8 mouse cellular contexts compared by ENCODE assay signal in the genomic region with DNA sequence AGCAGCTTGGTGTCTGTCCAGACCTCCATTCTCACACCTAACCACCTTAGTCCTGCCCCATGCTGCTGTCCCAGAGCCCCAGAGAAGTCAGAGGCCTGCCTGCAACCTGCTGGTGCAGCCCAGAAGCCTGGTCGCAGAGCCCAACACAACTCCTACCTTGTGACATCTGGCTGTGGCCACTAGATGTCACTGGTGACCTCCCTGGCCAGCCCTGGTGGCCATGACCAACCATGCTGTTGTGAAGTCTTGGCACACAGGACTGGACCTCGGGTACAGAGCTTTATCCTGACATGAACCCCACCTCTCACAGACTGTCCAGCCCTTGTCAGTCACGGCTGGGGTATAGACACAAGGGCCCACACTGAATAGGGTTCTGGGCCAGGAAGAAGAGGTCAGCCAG. TPM values are rescaled to one million over a fixed set of nuclear protein-coding genes. Genes with fewer than 3 reads are reported as not detected.
DNase-seq lines count a peak whose midpoint lies in the region; ATAC-seq and TF ChIP-seq lines count a peak whose summit lies in the region.

No protein-coding gene starts in this region.

- no peak for TF ChIP-seq POLR2A in heart, adult 2 months (IDR thresholded peaks at IDR 0.05; ENCODE audit: insufficient read depth, low read depth, low read length)

- H3K4me3 ChIP-seq in embryonic facial prominence, embryonic 12.5 days: no peak overlapping the region
- no peak overlapping the region for H3K4me3 ChIP-seq in heart, adult 2 months
- no peak overlapping the region for H3K4me3 ChIP-seq in limb, embryonic 13.5 days
- H3K4me3 ChIP-seq in midbrain, embryonic 16.5 days (ENCODE audit: low read depth, low read length): no peak overlapping the region
- no peak overlapping the region for H3K4me3 ChIP-seq in stomach, embryonic 16.5 days (replicated peaks; ENCODE audit: low read length)

- H3K9me3 ChIP-seq in embryonic facial prominence, embryonic 12.5 days: no peaks in the 10 kb centered on the region
- no peaks in the 10 kb centered on the region for H3K9me3 ChIP-seq in limb, embryonic 13.5 days
- H3K9me3 ChIP-seq in midbrain, embryonic 16.5 days (replicated peaks; ENCODE audit: control insufficient read depth, low read length, poor library complexity, severe bottlenecking): no peaks in the 10 kb centered on the region
- H3K9me3 ChIP-seq in stomach, embryonic 16.5 days (replicated peaks; ENCODE audit: control insufficient read depth, low read length): no peaks in the 10 kb centered on the region

- peaks cover 7% of the 10 kb centered on the region; the same call in 1 of the 2 replicates for H3K4me1 ChIP-seq in embryonic facial prominence, embryonic 12.5 days
- no peaks in the 10 kb centered on the region for H3K4me1 ChIP-seq in heart, adult 2 months (ENCODE audit: control insufficient read depth, insufficient read depth, low read length)
- peaks cover 24% of the 10 kb centered on the region for H3K4me1 ChIP-seq in limb, embryonic 13.5 days
- no peaks in the 10 kb centered on the region for H3K4me1 ChIP-seq in midbrain, embryonic 16.5 days (ENCODE audit: control insufficient read depth, insufficient read depth, low read length)
- H3K4me1 ChIP-seq in stomach, embryonic 16.5 days (ENCODE audit: control insufficient read depth, insufficient read depth, low read length): no peaks in the 10 kb centered on the region

- 12% methylated on average over 3 of the region's 3 CpGs for WGBS in embryonic facial prominence, embryonic 12.5 days
- 6% methylated on average over 3 of the region's 3 CpGs for WGBS in heart, adult 2 months
- WGBS in limb, embryonic 13.5 days: 11% methylated on average over 3 of the region's 3 CpGs
- WGBS in midbrain, embryonic 16.5 days: 13% methylated on average over 3 of the region's 3 CpGs
- WGBS in stomach, embryonic 16.5 days: 17% methylated on average over 3 of the region's 3 CpGs

- H3K79me2 ChIP-seq in heart, adult 2 months (replicated peaks; ENCODE audit: control insufficient read depth, insufficient read depth, low read length): no peaks in the 10 kb centered on the region

- intact Hi-C loops in heart, adult 2 months (cut with DNase I): loop anchor here (1.0 to 5.0 kb wide), 3 partner anchors 20 to 77 kb away; no protein-coding TSS in a partner anchor

- no peak overlapping the region for H3K4me2 ChIP-seq in embryonic facial prominence, embryonic 12.5 days (replicated peaks)
- H3K4me2 ChIP-seq in limb, embryonic 13.5 days (replicated peaks): no peak overlapping the region
- no peak overlapping the region for H3K4me2 ChIP-seq in midbrain, embryonic 16.5 days (ENCODE audit: low read length)
- no peak overlapping the region for H3K4me2 ChIP-seq in stomach, embryonic 16.5 days (ENCODE audit: low read depth, low read length)

- no peak overlapping the region for H3K9ac ChIP-seq in embryonic facial prominence, embryonic 12.5 days
- no peak overlapping the region for H3K9ac ChIP-seq in heart, adult 2 months (ENCODE audit: low read depth, low read length)
- H3K9ac ChIP-seq in limb, embryonic 13.5 days: no peak overlapping the region
- H3K9ac ChIP-seq in midbrain, embryonic 16.5 days (ENCODE audit: low read depth, low read length): no peak overlapping the region
- H3K9ac ChIP-seq in stomach, embryonic 16.5 days (ENCODE audit: low read length): no peak overlapping the region

- H3K27me3 ChIP-seq in embryonic facial prominence, embryonic 12.5 days: 0 out of 2 replicates have a peak, but pooled peaks cover 5% of the 10 kb centered on the region
- no peaks in the 10 kb centered on the region for H3K27me3 ChIP-seq in heart, adult 2 months (ENCODE audit: control insufficient read depth, insufficient read depth, low read length)
- H3K27me3 ChIP-seq in limb, embryonic 13.5 days: peaks cover 11% of the 10 kb centered on the region
- no peaks in the 10 kb centered on the region for H3K27me3 ChIP-seq in midbrain, embryonic 16.5 days (ENCODE audit: control insufficient read depth, insufficient read depth, low read depth, low read length)
- H3K27me3 ChIP-seq in stomach, embryonic 16.5 days (ENCODE audit: control insufficient read depth, insufficient read depth, low read length): no peaks in the 10 kb centered on the region

- no peaks in the 10 kb centered on the region for H3K36me3 ChIP-seq in embryonic facial prominence, embryonic 12.5 days
- no peaks in the 10 kb centered on the region for H3K36me3 ChIP-seq in heart, adult 2 months (ENCODE audit: control insufficient read depth, insufficient read depth, low read length)
- H3K36me3 ChIP-seq in limb, embryonic 13.5 days: no peaks in the 10 kb centered on the region
- H3K36me3 ChIP-seq in midbrain, embryonic 16.5 days (ENCODE audit: control insufficient read depth, insufficient read depth, low read length): no peaks in the 10 kb centered on the region
- H3K36me3 ChIP-seq in stomach, embryonic 16.5 days (ENCODE audit: control insufficient read depth, insufficient read depth, low read length): no peaks in the 10 kb centered on the region

- peak; percentile 22; the same call in 1 of the 2 replicates for ATAC-seq in embryonic facial prominence, embryonic 12.5 days (ENCODE audit: insufficient number of reproducible peaks, insufficient read depth, low FRiP score, low TSS enrichment)
- ATAC-seq in limb, embryonic 13.5 days (ENCODE audit: low FRiP score, low read depth): 0 out of 2 replicates have a peak, but pooled peaks have one; percentile 55
- peak; percentile 66; the same call in 1 of the 2 replicates for ATAC-seq in midbrain, embryonic 16.5 days
- ATAC-seq in stomach, embryonic 16.5 days (ENCODE audit: insufficient read depth, low FRiP score): peak; percentile 55; the same call in 1 of the 2 replicates

- peak; percentile 94 for TF ChIP-seq CTCF in heart, adult 2 months (IDR thresholded peaks at IDR 0.05)

- H3K27ac ChIP-seq in embryonic facial prominence, embryonic 12.5 days: no peak overlapping the region
- H3K27ac ChIP-seq in heart, adult 2 months: no peak overlapping the region; the same call in 1 of the 2 replicates
- no peak overlapping the region for H3K27ac ChIP-seq in limb, embryonic 13.5 days
- no peak overlapping the region for H3K27ac ChIP-seq in midbrain, embryonic 16.5 days (ENCODE audit: low read length)
- no peak overlapping the region for H3K27ac ChIP-seq in stomach, embryonic 16.5 days (ENCODE audit: low read length)

- peak; percentile 83; the same call in 1 of the 2 replicates for TF ChIP-seq EP300 in heart, adult 2 months (IDR thresholded peaks at IDR 0.05; ENCODE audit: insufficient read depth, low read depth, low read length)

- peak; percentile 57 for DNase-seq in A20 (ENCODE audit: low read depth, low spot score)
- peak; percentile 71 for DNase-seq in adrenal gland, postnatal 25 days
- DNase-seq in heart, adult 2 months: peak; percentile 71 to 75
- peak; percentile 73 for DNase-seq in kidney, adult 18-20 months

RNA-seq across cellular contexts. Expression of a gene that starts 4.3 kb away (rescaled TPM):
- total RNA-seq in adrenal gland, postnatal 25 days (2021): not detected in 2 replicates
- 0.46 and 0.48 TPM in 2 replicates for polyA plus RNA-seq in embryonic facial prominence, embryonic 12.5 days (2016; fragmentation: Nextera tagmentation; extraction: Ambion mirVana)
- not detected for total RNA-seq in heart, adult 2 months (2021)
- 0.12 TPM in 1 of 2 replicates, not detected in the other for polyA plus RNA-seq in heart, adult 2 months (2012; rRNA removed)
- polyA plus RNA-seq in limb, embryonic 13.5 days (2015; fragmentation: Nextera tagmentation; extraction: Ambion mirVana): 0.14 TPM in 1 of 2 replicates, not detected in the other
- not detected in 2 replicates for polyA plus RNA-seq in midbrain, embryonic 16.5 days (2015; fragmentation: Nextera tagmentation; extraction: Ambion mirVana)
- not detected in 2 replicates for polyA plus RNA-seq in stomach, embryonic 16.5 days (2015; fragmentation: Nextera tagmentation; extraction: Ambion mirVana)

RNA-seq across cellular contexts. Expression of a gene that starts 35.6 kb away (rescaled TPM):
- total RNA-seq in adrenal gland, postnatal 25 days (2021): not detected in 2 replicates
- 28.7 and 40.5 TPM in 2 replicates for polyA plus RNA-seq in embryonic facial prominence, embryonic 12.5 days (2016; fragmentation: Nextera tagmentation; extraction: Ambion mirVana)
- not detected for total RNA-seq in heart, adult 2 months (2021)
- not detected in 2 replicates for polyA plus RNA-seq in heart, adult 2 months (2012; rRNA removed)
- polyA plus RNA-seq in limb, embryonic 13.5 days (2015; fragmentation: Nextera tagmentation; extraction: Ambion mirVana): 11.5 and 13.7 TPM in 2 replicates
- polyA plus RNA-seq in midbrain, embryonic 16.5 days (2015; fragmentation: Nextera tagmentation; extraction: Ambion mirVana): 1.0 and 1.5 TPM in 2 replicates
- polyA plus RNA-seq in stomach, embryonic 16.5 days (2015; fragmentation: Nextera tagmentation; extraction: Ambion mirVana): 0.25 TPM in 1 of 2 replicates, not detected in the other

RNA-seq across cellular contexts. Expression of a gene that starts 41.4 kb away (rescaled TPM):
- 2.1 and 2.7 TPM in 2 replicates for total RNA-seq in adrenal gland, postnatal 25 days (2021)
- 7.1 and 8.0 TPM in 2 replicates for polyA plus RNA-seq in embryonic facial prominence, embryonic 12.5 days (2016; fragmentation: Nextera tagmentation; extraction: Ambion mirVana)
- total RNA-seq in heart, adult 2 months (2021): 1 to 10 TPM; 2.1 to 2.8 TPM
- polyA plus RNA-seq in heart, adult 2 months (2012; rRNA removed): 2.3 and 3.9 TPM in 2 replicates
- polyA plus RNA-seq in limb, embryonic 13.5 days (2015; fragmentation: Nextera tagmentation; extraction: Ambion mirVana): 5.3 and 5.9 TPM in 2 replicates
- 17.5 and 23.3 TPM in 2 replicates for polyA plus RNA-seq in midbrain, embryonic 16.5 days (2015; fragmentation: Nextera tagmentation; extraction: Ambion mirVana)
- 2.1 and 2.2 TPM in 2 replicates for polyA plus RNA-seq in stomach, embryonic 16.5 days (2015; fragmentation: Nextera tagmentation; extraction: Ambion mirVana)
